Mouse (Mus musculus) embryo, embryonic 10.5 days (tissue): Measurements from ENCODE around the gene Bcap29.
"Not testable (repeated sequence)": the region's sequence is repeated elsewhere in the genome, so short reads cannot be mapped to it uniquely, and the experiment has no call there.

Experiments
- DNase-seq: peaks from one replicate; pipeline ENCODE4 v3.0.0-alpha.2; 2015; ENCODE audit warnings: low spot score

Gene Bcap29

GRCm38 (mm10) chr12:31634343-31635239 lies at the start of gene Bcap29:
Gene Bcap29 (minus strand): TSS chr12:31634658.
- DNase-seq = peak; percentile 85

GRCm38 (mm10) chr12:31667187-31667586 lies 32.7 kb upstream of the Bcap29 start:
- DNase-seq = no peak

GRCm38 (mm10) chr12:31665999-31666398 lies 31.5 kb upstream of the Bcap29 start:
- DNase-seq = no peak

GRCm38 (mm10) chr12:31656841-31657240 lies 22.4 kb upstream of the Bcap29 start:
- DNase-seq = no peak

- no peak for DNase-seq
Measured at GRCm38 (mm10) chr12:31654965-31655477, 20.6 kb upstream of the Bcap29 start.

GRCm38 (mm10) chr12:31654197-31654964 lies 19.9 kb upstream of the Bcap29 start, which contains the start of the genes Dus4l and Cog5:
Gene Dus4l (minus strand): TSS chr12:31654826.
Gene Cog5 (plus strand): TSS chr12:31654869.
- peak; percentile 94 for DNase-seq

- peak; percentile 17 for DNase-seq
Measured at GRCm38 (mm10) chr12:31653611-31654010, 19.2 kb upstream of the Bcap29 start.

GRCm38 (mm10) chr12:31635240-31635607 lies 766 bp upstream of the Bcap29 start:
- DNase-seq = no peak

GRCm38 (mm10) chr12:31633970-31634342 lies 502 bp downstream of the Bcap29 start:
- peak; percentile 61 for DNase-seq

- not testable (repeated sequence) for DNase-seq
Measured at GRCm38 (mm10) chr12:31628396-31628795, 6.1 kb downstream of the Bcap29 start.

GRCm38 (mm10) chr12:31625016-31625415 lies 9.4 kb downstream of the Bcap29 start:
- DNase-seq = no peak

- no peak for DNase-seq
Measured at GRCm38 (mm10) chr12:31620106-31620505, 14.4 kb downstream of the Bcap29 start.

GRCm38 (mm10) chr12:31613353-31613752 lies 21.1 kb downstream of the Bcap29 start:
- DNase-seq = no peak

- no peak for DNase-seq
Measured at GRCm38 (mm10) chr12:31608138-31608537, 26.3 kb downstream of the Bcap29 start.

GRCm38 (mm10) chr12:31604894-31605293 lies 29.6 kb downstream of the Bcap29 start:
- peak; percentile 61 for DNase-seq

GRCm38 (mm10) chr12:31603586-31603985 lies 30.9 kb downstream of the Bcap29 start:
- no peak for DNase-seq

GRCm38 (mm10) chr12:31594296-31594695 lies 40.2 kb downstream of the Bcap29 start:
- no peak for DNase-seq

GRCm38 (mm10) chr12:31592011-31592410 lies 42.4 kb downstream of the Bcap29 start:
- no peak for DNase-seq

- DNase-seq = no peak
Measured at GRCm38 (mm10) chr12:31583726-31584125, 50.7 kb downstream of the Bcap29 start.

- no peak for DNase-seq
Measured at GRCm38 (mm10) chr12:31582081-31582480, 52.4 kb downstream of the Bcap29 start.

- no peak for DNase-seq
Measured at GRCm38 (mm10) chr12:31581319-31581810, 53.1 kb downstream of the Bcap29 start.

- peak; percentile 52 for DNase-seq
Measured at GRCm38 (mm10) chr12:31580634-31581318, 53.7 kb downstream of the Bcap29 start.
